Mouse (Mus musculus) ES-E14 (cell line): ENCODE data around the gene Rtn4ip1.

Experiments
- CHD2 ChIP-seq: IDR thresholded peaks from 2 replicates; pipeline ENCODE4 v1.6.1; 2014; ENCODE audit warnings: mild to moderate bottlenecking, low read depth, low read length, inconsistent platforms
- HCFC1 ChIP-seq: IDR thresholded peaks from 2 replicates; pipeline ENCODE4 v1.6.1; 2012; ENCODE audit warnings: low read length, inconsistent platforms, borderline replicate concordance; ENCODE audit not compliant: insufficient read depth
- MAFK ChIP-seq: IDR thresholded peaks from 2 replicates; pipeline ENCODE4 v1.6.1; 2014; ENCODE audit warnings: mild to moderate bottlenecking, low read depth, low read length, inconsistent platforms; ENCODE audit not compliant: insufficient read depth
- ZC3H11A ChIP-seq: IDR thresholded peaks from 2 replicates; pipeline ENCODE4 v1.6.1; 2012; ENCODE audit warnings: low read depth, mild to moderate bottlenecking, inconsistent platforms, low read length, borderline replicate concordance
- ZNF384 ChIP-seq: IDR thresholded peaks from 2 replicates; pipeline ENCODE4 v1.6.1; 2012; ENCODE audit warnings: low read depth, low read length, inconsistent platforms

- TF ChIP-seq HCFC1 (no peak), CHD2 (no peak), ZNF384 (no peak), MAFK (no peak), ZC3H11A (no peak)
Observed at GRCm38 (mm10) chr10:43998503-43999082, 97.0 kb downstream of the Rtn4ip1 start.
